Mouse (Mus musculus): ENCODE measurements at regions not wholly inside any gene's neighbourhood (a gene's known extent, or its start where the extent isn't known, plus 50 kb on each side); places are given as distances from the start of the nearest gene placed in this dataset.

DNA sequence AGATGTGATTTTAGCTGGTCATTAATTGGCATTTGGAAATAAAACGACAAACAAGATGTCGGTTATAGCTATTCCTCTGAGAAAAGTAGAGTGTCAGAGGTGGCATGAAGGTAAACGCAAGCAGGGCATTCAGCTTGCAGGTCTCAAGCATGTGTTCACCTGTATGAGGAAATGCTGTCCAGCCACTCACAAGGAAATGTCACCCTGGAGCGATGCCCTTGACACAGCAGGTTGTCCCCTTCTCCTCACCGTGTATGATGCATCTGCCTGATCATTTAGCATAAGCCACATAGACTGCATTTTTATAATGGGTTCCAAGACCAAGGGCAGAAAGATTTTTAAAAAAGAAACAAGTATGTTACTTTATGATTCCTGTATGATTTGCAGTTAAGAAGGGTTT is 83.9 kb upstream of the Peli1 start:
- TF ChIP-seq POLR2A (IDR thresholded peaks at IDR 0.05; ENCODE audit: control insufficient read depth in 1 of 2, insufficient read depth in 1 of 2, low read depth in 1 of 2, low read length in 2 of 2, poor library complexity in 1 of 2) = no peak
- TF ChIP-seq EP300 (IDR thresholded peaks at IDR 0.05; ENCODE audit: low read depth in 1 of 2, low read length in 2 of 2) = no peak
- TF ChIP-seq CTCF (IDR thresholded peaks at IDR 0.05 in 2 of 3, conservative IDR thresholded peaks at IDR 0.05 in 1 of 3; ENCODE audit: control insufficient read depth in 1 of 3, insufficient read depth in 1 of 3, low read depth in 2 of 3, low read length in 3 of 3, poor library complexity in 1 of 3, severe bottlenecking in 1 of 3) = no peak
